Mouse (Mus musculus) erythroblast, embryonic 14.5 days (primary cell): ENCODE measurements around the gene Rabac1.

ENCODE experiments used
- GATA1 ChIP-seq: IDR thresholded peaks from 2 replicates; pipeline ENCODE4 v1.6.1; 2012; ENCODE audit warnings: low read length, inconsistent platforms, mixed read lengths
- TAL1 ChIP-seq: IDR thresholded peaks from 3 replicates; pipeline ENCODE4 v1.6.1; 2012; ENCODE audit warnings: low read length, inconsistent platforms, mixed read lengths

DNA sequence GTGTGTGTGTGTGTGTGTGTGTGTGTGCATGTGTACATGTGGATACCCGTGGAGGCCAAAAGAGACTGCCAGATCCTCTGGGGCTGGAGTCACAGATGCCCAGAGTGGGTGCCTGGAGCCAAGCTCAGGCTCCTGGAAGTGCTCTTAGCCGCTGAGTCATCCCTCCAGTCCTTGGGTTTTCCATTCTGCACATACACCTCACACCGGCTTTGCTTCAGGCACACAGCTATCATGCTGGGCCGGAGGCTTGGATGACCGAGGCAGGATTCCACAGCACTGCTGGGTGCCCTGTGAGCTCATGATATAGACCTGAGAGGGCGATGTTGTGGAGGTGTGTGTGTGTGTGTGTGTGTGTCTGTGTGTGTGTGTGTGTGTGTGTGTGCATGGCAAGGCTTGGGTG, 4.1 kb downstream of the Rabac1 start:
- no peak for TF ChIP-seq GATA1
- no peak for TF ChIP-seq TAL1
